Mouse (Mus musculus) erythroid progenitor cell, adult 5-6 weeks (primary cell): Measurements from ENCODE around the gene Gulp1. TPM values are rescaled to one million over a fixed set of nuclear protein-coding genes. Genes with fewer than 3 reads are reported as not detected.

Source experiments
- ATAC-seq: replicated peaks from 2 replicates; pipeline ENCODE4 v1.8.0; 2016; ENCODE audit warnings: moderate number of reproducible peaks, mild to moderate bottlenecking, moderate TSS enrichment, inconsistent platforms; ENCODE audit not compliant: poor library complexity, low FRiP score, severe bottlenecking
- total RNA-seq, 2 experiments: library from RNA; stranded (forward) in 1 of 2; stranded (reverse) in 1 of 2; fragments of 150-400 nt in 1 of 2; fragments of 186-747, 209-891 nt in 1 of 2; gene quantifications; 2 replicates each; pipeline versions ENCODE4 v1.2.3 to v1.2.4; 2015 to 2017; ENCODE audit warnings: low replicate concordance in 2 of 2

The Gulp1 gene
- not detected in 2 replicates for total RNA-seq (2015; ENCODE audit: low replicate concordance)
- total RNA-seq (2017; ENCODE audit: low replicate concordance) = not detected in 2 replicates

GRCm38 (mm10) chr1:44551461-44552370 is at the start of gene Gulp1:
Gulp1 (plus strand) TSS chr1:44551511.
- ATAC-seq = no peak

DNA sequence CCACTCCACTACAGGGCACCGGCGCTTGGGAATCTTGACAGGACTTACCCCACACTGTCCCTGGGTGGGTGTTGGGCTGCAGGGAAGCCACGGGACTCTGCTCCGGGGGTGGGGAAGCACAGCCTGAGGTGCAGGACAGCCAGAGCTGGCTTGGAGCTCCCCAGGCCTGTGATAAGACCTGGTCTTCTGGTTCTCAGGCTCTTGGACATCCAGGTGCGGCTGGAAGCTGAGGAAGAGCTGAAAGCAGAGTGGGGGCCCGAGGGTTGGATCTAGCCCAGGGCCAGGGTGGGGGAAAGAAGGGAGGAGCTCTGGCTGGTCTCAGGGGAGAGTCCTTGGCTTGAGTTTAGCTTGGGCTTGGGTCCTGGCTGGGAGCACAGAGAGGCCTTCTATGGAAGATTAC is 1.1 kb upstream of the Gulp1 start:
- no peak for ATAC-seq

DNA sequence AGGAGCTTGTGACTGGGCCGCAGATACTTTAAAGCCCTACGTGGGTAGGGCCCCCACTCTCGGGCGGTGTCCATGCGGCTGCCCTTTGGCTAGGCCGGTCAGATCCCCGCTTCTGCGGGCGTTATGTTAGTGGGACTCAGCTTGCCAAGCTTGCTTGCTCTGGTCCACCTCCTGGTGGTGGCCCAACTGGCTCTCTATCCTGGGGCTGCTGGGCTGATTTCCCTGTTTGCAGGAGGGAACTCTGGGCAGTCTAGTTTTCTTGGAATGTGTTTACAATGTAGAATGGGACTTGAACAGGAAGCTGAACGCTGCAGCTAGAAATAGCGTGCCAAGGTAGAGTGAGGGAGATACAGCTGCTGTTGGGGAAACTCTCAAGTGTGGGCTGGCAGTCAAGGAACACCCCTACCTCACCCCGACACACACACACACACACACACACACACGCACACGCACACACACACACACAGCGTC is 1.1 kb downstream of the Gulp1 start:
- no peak for ATAC-seq

GRCm38 (mm10) chr1:44553166-44553898 is 2.0 kb downstream of the Gulp1 start:
- no peak for ATAC-seq

DNA sequence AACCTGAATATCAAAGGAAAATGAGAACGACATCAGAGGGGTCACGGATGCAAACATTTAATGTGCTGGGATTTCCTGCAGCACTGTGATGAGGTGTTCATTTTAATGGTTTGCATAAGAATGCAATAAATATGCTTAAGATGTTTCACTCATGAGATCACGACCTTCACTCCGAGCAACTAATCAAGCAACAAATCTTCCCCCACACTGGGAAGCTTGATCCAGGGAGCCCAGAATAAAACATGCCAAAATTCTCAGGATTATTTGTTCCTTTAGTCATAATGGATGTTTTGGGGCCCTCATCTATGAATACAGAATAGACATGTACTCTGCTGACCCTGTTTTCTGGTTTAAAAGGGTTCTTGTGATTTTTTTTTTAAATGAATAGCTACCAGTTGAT is 16.1 kb downstream of the Gulp1 start:
- no peak for ATAC-seq

GRCm38 (mm10) chr1:44568296-44568695 is 17.0 kb downstream of the Gulp1 start:
- no peak for ATAC-seq

DNA sequence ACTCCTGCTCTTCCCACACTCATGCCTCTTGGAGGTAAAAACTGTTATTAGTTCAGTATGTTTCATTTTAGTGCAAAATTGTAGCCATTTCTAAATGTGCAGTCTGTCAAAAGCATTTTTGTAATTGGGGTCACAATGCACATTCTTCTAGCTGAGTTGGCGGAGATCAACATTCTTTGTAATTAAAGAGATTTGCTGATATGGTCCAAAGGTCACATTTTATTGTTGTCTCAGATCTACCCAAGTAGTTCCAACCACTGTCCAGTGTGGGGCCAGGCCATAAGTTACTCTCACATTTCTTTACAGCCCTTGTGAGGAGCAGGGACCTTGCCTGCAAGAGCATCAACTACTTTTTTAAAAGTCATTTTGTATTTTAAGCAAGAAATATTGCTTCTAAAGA is 24.7 kb downstream of the Gulp1 start:
- no peak for ATAC-seq

DNA sequence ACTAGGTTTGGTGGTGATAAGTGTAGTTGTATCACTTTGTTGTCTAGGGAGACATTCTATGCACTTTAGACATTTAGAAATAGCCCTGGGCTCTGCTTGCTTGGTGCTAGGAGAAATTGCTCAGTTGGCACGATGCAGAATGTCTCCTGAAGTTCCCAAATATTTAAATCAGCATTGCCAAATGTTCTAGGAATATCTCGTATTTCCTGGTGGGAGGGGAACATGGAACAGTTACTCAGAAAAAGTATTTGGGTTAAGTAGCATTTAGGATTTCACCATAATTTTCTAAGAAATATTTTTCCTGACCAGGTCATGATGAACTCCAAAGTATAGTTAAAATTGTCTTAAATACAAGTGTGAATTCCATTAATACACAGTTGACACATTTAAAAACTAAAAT is 25.3 kb downstream of the Gulp1 start:
- no peak for ATAC-seq

GRCm38 (mm10) chr1:44580390-44580789 is 29.1 kb downstream of the Gulp1 start:
- ATAC-seq = no peak

DNA sequence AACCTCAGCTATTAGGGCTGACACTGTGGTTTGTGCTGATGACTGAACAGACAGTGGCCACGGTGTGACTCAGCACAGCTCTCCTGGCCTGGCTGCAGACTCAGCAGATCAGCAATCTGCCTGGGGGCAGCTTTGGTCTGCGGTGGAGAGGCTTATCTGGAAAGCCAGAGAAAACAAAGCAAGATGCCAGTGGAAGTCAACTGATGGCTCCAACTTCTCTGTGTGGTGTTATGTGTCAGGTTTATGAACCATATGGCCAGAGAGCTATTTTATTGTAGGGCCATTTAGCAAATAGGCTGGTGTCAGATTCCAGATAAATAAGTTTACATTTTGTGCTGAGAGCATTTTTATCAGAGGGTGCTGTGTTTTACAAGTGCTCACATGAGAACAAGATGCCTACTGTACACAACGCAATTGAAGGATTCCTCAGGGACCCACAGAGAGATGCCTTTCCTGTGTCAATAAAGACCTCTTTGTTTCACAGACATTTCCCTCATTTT is 33.6 kb downstream of the Gulp1 start:
- ATAC-seq = no peak

DNA sequence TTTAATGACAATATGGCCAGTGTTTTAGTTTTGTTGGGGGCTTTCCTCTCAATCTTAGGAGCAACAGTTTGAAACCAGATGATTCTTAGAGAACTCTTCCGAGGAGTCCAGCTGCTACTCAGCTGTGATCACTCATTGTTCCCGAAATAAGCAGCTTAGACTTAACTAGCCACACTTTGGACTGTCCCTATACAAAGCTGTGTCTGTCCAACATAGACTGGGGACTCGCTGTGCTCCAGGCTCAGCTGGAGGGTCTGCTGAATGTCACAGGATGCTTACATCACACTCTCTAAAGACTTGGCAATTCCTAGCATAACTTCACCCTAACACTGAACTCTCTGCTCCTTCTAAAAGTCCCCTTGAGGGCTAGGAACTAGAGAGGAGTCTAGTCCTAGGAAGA is 40.4 kb downstream of the Gulp1 start:
- no peak for ATAC-seq

GRCm38 (mm10) chr1:44593109-44593508 is 41.8 kb downstream of the Gulp1 start:
- no peak for ATAC-seq

- no peak for ATAC-seq
Measured at GRCm38 (mm10) chr1:44598312-44598711, 47.0 kb downstream of the Gulp1 start.

GRCm38 (mm10) chr1:44613294-44614041 is 62.2 kb downstream of the Gulp1 start:
- no peak for ATAC-seq

- ATAC-seq = no peak
Measured at GRCm38 (mm10) chr1:44618751-44619150, 67.4 kb downstream of the Gulp1 start.

GRCm38 (mm10) chr1:44634481-44634880 is 83.2 kb downstream of the Gulp1 start:
- no peak for ATAC-seq

- no peak for ATAC-seq
Measured at GRCm38 (mm10) chr1:44645678-44646276, 94.5 kb downstream of the Gulp1 start.

- ATAC-seq = no peak
Measured at GRCm38 (mm10) chr1:44678974-44679373, 127.7 kb downstream of the Gulp1 start.

DNA sequence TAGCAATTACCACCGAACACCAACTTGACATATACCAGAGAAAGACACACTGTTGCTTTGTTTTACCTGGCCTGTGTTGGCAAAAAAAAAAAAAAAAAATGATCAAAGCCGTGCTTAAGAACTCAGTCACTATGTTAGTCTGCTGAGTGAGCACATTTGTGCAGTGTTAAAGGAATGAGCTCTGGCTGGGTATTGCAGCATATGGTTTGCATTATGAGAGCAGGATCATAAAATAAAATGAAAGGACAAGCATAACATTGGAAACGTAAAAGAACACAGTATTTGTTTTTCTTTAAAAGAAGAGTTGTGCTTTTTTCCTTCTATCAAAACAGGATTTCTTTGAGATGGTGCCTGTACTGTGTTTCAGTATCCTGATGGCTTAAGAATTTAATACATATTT is 128.1 kb downstream of the Gulp1 start:
- ATAC-seq = no peak

DNA sequence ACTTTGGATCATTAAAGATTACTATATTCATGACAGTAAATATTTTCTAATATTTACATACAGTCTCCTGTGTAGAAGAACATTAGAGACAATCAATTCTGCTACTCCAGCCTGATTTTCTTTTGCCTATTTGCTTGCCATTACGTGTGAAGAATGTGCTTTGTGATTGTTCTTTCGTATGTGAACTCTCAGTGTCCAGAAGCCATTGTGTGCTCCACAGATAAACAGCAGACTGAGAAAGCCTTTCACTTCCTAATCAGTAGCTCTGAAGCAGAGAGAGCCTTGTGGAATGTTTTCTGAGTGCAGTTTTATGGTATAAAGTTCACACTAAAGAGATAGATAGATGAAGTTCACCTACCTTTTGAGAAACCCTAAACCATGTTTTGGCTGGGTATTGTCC is 131.2 kb downstream of the Gulp1 start:
- ATAC-seq = no peak
